Mouse (Mus musculus): ENCODE measurements around the gene Elf2.

DNA sequence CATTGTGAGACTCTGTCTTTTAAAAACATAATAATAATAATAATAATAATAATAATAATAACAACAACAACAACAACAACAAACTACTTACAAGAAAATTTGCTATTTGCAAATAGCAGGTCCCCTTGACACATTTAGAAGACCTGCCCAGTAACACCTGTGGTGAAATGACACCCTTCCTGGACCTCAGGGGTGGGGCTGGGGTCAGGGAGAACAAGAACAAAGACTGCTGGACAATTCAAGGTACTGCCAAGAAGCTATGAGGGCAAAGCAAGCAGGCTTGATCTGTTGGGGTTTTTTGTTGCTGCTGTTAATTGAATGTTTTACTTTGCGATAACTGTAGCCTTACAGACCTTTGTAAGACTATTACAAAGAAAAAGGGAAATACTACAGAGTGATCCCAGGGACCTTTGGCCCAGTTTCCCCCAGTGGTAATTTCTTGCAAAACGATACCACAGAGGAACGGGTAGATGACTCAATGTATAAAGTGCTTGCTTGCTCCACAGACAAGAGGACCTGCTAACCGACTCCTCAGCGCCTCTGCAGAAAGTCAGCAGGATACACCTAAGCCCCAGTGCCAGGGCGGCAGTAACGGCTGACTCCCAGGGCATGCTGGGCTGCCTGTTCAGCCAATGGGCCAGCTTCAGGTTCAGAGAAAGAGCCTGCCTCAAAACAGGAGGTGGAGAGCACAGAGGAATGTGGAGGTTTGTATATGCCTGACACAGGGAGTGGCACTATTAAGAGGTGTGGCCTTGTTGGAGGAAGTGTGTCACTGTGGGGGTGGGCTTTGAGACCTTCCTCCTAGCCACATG lies 130.8 kb downstream of the Elf2 start:
- no peak for TF ChIP-seq POLR2A (IDR thresholded peaks at IDR 0.05; ENCODE audit: insufficient read depth, low read depth, low read length)
- no peak for TF ChIP-seq CTCF (IDR thresholded peaks at IDR 0.05)

All from heart, adult 2 months (tissue).